Mouse (Mus musculus): ENCODE data around the gene Msl2. TPM values are rescaled to one million over a fixed set of nuclear protein-coding genes. Genes with fewer than 3 reads are reported as not detected.

The Msl2 gene
- polyA plus RNA-seq, 1 experiment, result 12.9 TPM

DNA sequence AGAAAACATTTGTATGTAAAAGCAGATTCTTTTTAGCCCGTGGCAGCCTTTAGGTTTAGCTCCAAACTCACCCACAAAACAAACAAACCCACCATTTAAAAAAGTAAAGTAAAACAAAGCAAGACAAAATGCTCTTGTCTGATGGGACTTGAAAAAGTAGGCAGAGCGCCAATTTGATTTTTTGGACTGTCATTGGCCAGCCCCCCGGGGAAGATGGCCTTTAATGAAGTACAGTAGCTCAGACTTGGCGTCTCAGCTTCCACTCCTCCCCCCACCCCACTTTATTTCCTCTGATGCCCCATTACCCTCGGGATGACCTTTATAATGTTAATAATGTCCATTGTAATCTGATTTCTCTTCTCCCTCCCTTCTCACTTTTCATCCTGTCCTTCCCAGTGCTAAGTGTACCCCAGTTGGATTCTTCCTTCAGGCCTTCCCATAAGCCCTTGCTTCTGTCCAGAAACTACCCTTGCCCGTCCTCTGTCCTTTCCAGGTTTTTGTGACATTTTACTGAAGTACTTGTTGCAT, 11.6 kb upstream of the Msl2 start:
- Histone ChIP-seq H3K4me3 (ENCODE audit: insufficient read depth, low read depth, low read length) (no peak overlapping the region), H3K4me1 (ENCODE audit: control insufficient read depth, insufficient read depth, insufficient read length, low read length) (no peaks in the 10 kb centered on the region), H3K27ac (replicated peaks; ENCODE audit: low read depth, low read length) (no peak overlapping the region)

- Histone ChIP-seq H3K4me1 (ENCODE audit: control insufficient read depth, insufficient read depth, insufficient read length, low read length) (no peaks in the 10 kb centered on the region), H3K4me3 (ENCODE audit: insufficient read depth, low read depth, low read length) (no peak overlapping the region), H3K27ac (replicated peaks; ENCODE audit: low read depth, low read length) (no peak overlapping the region)
These were observed 8.8 kb upstream of the Msl2 start for GRCm38 (mm10) chr9:101065076-101065602.

DNA sequence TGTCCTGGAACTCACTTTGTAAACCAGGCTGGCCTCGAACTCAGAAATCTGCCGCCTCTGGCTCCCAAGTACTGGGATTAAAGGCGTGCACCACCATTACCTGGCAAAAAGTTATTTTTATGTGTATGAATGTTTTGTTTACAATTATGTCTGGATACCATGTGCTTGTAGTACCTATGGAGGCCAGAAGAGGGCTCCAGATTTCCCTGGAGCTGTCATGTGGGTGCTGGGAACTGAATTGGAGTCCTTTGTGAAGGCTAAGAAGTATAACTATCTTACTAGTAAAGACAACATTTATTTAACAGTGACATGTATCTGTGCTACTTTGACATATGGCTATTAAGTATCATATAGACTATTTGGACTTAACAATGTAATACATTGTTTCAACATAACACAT, 4.1 kb upstream of the Msl2 start:
- Histone ChIP-seq H3K27ac (replicated peaks; ENCODE audit: low read depth, low read length) (no peak overlapping the region), H3K4me3 (ENCODE audit: insufficient read depth, low read depth, low read length) (no peak overlapping the region), H3K4me1 (ENCODE audit: control insufficient read depth, insufficient read depth, insufficient read length, low read length) (no peaks in the 10 kb centered on the region)

DNA sequence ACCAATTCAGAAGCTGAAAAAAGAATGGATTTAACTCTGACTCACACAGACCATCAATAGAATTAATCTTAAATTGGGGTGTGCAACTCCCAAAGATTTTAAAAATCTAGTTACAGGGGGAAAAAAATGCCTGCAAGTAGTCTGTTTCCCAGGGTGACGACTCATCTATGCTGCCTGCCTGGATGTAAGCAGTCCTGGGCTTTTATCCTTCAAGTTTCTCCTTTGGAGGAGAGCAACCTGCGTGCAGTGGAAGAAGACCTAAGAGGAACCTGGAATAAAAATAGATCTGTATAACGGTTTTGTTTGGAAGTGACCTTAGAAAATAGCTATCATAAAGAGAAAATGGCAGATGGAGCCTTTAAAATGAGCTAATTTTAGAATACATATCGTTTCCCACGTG, 1.4 kb upstream of the Msl2 start:
- no peak overlapping the region for H3K27ac ChIP-seq (replicated peaks; ENCODE audit: low read depth, low read length)
- H3K4me3 ChIP-seq (ENCODE audit: insufficient read depth, low read depth, low read length), result no peak overlapping the region
- no peaks in the 10 kb centered on the region; the same call in 1 of the 2 replicates for H3K4me1 ChIP-seq (ENCODE audit: control insufficient read depth, insufficient read depth, insufficient read length, low read length)

DNA sequence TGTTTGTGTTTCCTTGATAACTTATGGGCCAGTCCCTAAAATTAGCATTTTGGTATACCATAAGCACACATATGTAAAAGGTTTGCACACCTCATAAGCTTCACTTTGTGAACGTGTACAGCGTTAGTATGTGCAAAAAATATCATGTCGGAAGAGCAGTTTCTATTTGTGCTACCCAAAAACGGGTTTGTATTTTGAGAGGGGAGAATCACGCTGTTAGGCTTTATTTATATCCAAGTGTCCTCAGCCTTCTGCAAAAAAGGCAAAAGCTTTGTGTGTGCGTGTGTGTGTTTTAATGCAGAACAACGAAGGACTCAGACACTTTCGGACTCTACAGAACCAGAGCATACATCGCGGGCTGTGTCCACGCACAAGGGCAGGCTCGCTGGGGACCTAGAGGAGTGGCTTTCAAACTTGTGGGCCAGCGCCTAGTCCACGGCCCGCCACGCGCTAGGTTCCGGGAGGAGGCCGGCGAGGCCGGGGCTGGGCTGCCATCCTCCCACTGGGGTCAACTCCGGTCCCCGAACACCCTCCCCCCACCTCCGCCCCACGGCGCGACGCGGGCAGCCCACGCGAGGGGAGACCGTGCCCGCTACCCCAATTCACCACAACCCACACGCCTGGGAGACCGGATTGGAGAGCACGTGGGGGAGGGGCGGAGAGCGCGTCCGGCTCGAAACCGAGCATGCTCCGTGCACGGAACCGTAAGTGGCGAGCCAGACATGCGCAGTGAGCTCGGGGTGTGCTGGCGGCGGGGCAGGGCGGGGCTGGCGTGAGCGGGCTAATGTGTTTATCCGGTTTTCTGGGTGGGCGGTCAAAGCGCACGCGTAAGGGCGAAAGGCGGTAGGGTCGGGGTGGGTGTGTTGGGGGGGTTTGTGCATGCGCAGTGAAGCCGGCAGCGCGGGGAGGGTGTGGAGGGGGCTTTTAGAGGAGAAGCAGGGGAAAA, 587 bp upstream of the Msl2 start:
- H3K27ac ChIP-seq (replicated peaks; ENCODE audit: low read depth, low read length), result peak overlapping the region; percentile 87
- H3K4me1 ChIP-seq (ENCODE audit: control insufficient read depth, insufficient read depth, insufficient read length, low read length), result peaks cover 2% of the 10 kb centered on the region; the same call in 1 of the 2 replicates
- H3K4me3 ChIP-seq (ENCODE audit: insufficient read depth, low read depth, low read length), result peak overlapping the region; percentile 76

- peak overlapping the region; percentile 97 for H3K4me3 ChIP-seq (ENCODE audit: insufficient read depth, low read depth, low read length)
- peak overlapping the region; percentile 99 for H3K27ac ChIP-seq (replicated peaks; ENCODE audit: low read depth, low read length)
These were observed 576 bp downstream of the Msl2 start for GRCm38 (mm10) chr9:101074332-101075021.

DNA sequence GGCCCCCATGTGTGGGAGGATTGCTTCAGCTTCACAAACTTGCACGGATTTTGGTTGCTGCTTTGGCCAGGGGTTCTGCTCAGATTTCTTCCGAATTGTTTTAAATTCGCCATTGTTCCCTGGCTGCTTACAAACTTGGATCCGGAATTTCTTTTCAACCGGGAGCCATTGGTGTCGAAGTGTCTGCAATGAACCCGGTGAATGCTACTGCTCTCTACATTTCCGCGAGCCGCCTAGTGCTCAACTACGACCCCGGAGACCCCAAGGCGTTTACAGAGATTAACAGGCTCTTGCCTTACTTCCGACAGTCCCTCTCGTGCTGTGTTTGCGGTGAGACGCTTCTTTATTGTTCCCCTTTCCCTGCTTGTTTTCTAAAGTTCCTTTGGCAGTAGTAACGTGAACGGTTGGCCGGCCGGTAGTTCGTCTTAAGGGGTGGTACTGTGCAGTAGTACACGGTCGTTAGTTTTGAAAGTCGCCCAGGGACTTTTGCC, 1.2 kb downstream of the Msl2 start:
- Histone ChIP-seq H3K27ac (replicated peaks; ENCODE audit: low read depth, low read length) (peak overlapping the region; percentile 99), H3K4me3 (ENCODE audit: insufficient read depth, low read depth, low read length) (peak overlapping the region; percentile 97)

More at GRCm38 (mm10) chr9:101074332-101075021, 576 bp downstream of the Msl2 start:
- H3K4me1 ChIP-seq (ENCODE audit: control insufficient read depth, insufficient read depth, insufficient read length, low read length), result peaks cover 11% of the 10 kb centered on the region

GRCm38 (mm10) chr9:101075694-101076093, 1.8 kb downstream of the Msl2 start:
- H3K4me1 ChIP-seq (ENCODE audit: control insufficient read depth, insufficient read depth, insufficient read length, low read length), result peaks cover 15% of the 10 kb centered on the region

More for the DNA sequence above, 1.2 kb downstream of the Msl2 start:
- H3K4me1 ChIP-seq (ENCODE audit: control insufficient read depth, insufficient read depth, insufficient read length, low read length), result peaks cover 13% of the 10 kb centered on the region

DNA sequence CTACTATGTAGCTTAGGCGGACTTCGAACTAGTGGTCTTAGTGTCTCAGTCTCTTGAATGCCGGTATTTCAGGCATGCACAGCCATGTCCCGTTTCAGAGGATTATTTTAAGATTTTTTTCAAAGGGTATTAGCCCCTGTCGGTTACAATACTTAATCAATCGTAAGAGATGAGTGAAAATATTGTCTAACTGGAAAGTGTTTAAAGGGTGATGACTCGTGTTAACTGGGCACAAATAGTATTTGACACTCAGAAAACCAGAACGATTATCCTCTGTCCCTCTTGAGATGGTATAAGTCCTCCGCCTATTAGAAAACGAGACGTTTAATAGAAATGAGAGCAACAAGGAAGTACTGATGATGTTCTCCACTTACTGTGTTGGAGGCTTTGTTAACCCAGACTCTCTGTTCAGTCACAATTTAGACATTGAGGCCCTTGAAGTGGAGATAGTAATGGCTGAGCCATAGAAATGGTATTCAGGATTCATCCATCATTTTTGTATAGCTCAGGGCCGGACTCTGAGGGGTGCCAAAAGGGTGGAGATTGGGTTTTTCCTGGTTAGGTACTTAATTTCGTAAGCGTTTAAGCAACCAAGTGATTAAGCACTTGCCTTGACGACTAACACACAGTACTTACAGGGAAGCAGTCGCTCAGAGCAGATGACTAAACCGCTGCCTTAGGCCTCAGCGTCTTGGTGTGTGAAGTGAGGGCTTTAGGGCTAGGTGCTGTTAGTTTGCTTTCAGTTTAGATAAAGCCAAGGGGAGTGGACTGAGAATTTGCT, 2.4 kb downstream of the Msl2 start:
- Histone ChIP-seq H3K4me3 (ENCODE audit: insufficient read depth, low read depth, low read length) (peak overlapping the region; percentile 97), H3K27ac (replicated peaks; ENCODE audit: low read depth, low read length) (peak overlapping the region; percentile 30), H3K4me1 (ENCODE audit: control insufficient read depth, insufficient read depth, insufficient read length, low read length) (peaks cover 17% of the 10 kb centered on the region)

More at GRCm38 (mm10) chr9:101075694-101076093, 1.8 kb downstream of the Msl2 start:
- Histone ChIP-seq H3K4me3 (ENCODE audit: insufficient read depth, low read depth, low read length) (peak overlapping the region; percentile 97), H3K27ac (replicated peaks; ENCODE audit: low read depth, low read length) (peak overlapping the region; percentile 30; the same call in 1 of the 2 replicates)

DNA sequence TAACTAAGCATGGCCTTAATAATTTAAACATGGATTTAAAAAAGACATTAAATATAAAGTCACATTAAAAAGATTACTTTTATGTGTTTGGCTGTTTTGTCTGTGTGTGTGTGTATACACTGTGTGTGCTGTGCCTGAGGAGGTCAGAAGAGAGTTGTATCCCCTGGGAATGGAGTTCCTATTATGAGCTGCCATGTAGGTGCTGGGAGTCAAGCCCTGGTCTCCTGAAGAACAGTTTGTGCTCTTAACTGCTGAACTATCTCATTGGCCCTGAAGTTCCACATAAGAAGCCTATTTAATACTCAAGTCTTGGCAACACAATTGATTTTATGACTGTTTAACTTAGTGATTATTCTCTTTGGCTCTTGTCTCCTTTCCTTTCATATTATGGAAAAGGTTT, 3.6 kb downstream of the Msl2 start:
- Histone ChIP-seq H3K27ac (replicated peaks; ENCODE audit: low read depth, low read length) (no peak overlapping the region), H3K4me3 (ENCODE audit: insufficient read depth, low read depth, low read length) (peak overlapping the region; percentile 97), H3K4me1 (ENCODE audit: control insufficient read depth, insufficient read depth, insufficient read length, low read length) (peaks cover 21% of the 10 kb centered on the region)

DNA sequence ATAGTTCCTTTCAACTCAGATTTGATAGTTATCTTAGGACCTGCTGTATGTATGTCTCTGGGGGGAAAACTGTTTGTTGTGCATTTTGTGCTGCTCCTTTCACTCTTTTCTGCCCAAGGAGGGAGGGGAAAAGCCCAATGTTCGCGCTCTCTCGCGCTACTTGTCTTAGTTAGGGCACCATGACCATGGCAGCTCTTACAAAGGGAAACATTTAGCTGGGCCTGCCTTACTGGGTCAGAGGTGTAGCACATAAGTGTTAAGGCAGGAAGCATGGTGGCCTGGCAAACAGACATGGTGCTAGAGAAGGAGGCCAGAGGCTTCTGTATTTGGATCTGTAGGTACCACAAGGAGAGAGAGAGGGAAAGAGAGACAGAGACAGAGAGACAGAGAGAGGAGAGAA, 4.7 kb downstream of the Msl2 start:
- H3K4me3 ChIP-seq (ENCODE audit: insufficient read depth, low read depth, low read length), result peak overlapping the region; percentile 22; the same call in 1 of the 2 replicates
- 0 out of 2 replicates have a peak overlapping the region, but pooled peaks have one; percentile 4 for H3K27ac ChIP-seq (replicated peaks; ENCODE audit: low read depth, low read length)
- peaks cover 21% of the 10 kb centered on the region for H3K4me1 ChIP-seq (ENCODE audit: control insufficient read depth, insufficient read depth, insufficient read length, low read length)

- H3K4me1 ChIP-seq (ENCODE audit: control insufficient read depth, insufficient read depth, insufficient read length, low read length), result peaks cover 21% of the 10 kb centered on the region
- H3K27ac ChIP-seq (replicated peaks; ENCODE audit: low read depth, low read length), result no peak overlapping the region
- H3K4me3 ChIP-seq (ENCODE audit: insufficient read depth, low read depth, low read length), result no peak overlapping the region
These were observed 6.3 kb downstream of the Msl2 start for GRCm38 (mm10) chr9:101080046-101080685.

GRCm38 (mm10) chr9:101083728-101084127, 9.8 kb downstream of the Msl2 start:
- Histone ChIP-seq H3K4me3 (ENCODE audit: insufficient read depth, low read depth, low read length) (no peak overlapping the region), H3K27ac (replicated peaks; ENCODE audit: low read depth, low read length) (no peak overlapping the region), H3K4me1 (ENCODE audit: control insufficient read depth, insufficient read depth, insufficient read length, low read length) (peaks cover 15% of the 10 kb centered on the region)

DNA sequence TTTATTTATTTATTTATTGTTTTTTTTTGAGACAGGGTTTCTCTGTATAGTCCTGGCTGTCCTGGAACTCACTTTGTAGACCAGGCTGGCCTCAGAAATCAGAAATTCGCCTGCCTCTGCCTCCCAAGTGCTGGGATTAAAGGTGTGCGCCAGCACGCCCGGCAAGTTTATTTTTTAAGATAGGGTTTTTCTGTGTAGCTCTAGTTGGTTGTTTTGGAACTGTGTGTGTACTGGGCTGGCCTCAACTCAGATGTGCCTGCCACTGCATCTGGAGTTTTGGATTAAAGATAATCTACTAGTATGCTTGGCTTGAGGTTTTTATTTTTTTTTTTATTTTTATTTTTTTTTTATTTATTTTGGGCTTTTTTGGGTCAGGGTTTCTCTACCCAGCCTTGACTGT, 21.5 kb downstream of the Msl2 start:
- no peak overlapping the region for H3K4me3 ChIP-seq (ENCODE audit: insufficient read depth, low read depth, low read length)
- H3K4me1 ChIP-seq (ENCODE audit: control insufficient read depth, insufficient read depth, insufficient read length, low read length), result no peaks in the 10 kb centered on the region; the same call in none of the 2 replicates
- H3K27ac ChIP-seq (replicated peaks; ENCODE audit: low read depth, low read length), result no peak overlapping the region
